Mouse (Mus musculus): ENCODE measurements around the gene Tet2. TPM values are rescaled to one million over a fixed set of nuclear protein-coding genes. Genes with fewer than 3 reads are reported as not detected.

The Tet2 gene
- polyA plus RNA-seq, 1 experiment from 2014 or later = 8.2 TPM

GRCm38 (mm10) chr3:133435774-133436148 is 109.2 kb downstream of the Tet2 start:
- Histone ChIP-seq H3K27ac (ENCODE audit: low read depth, low read length) (no peak overlapping the region), H3K4me2 (no peak overlapping the region), H3K36me3 (ENCODE audit: control insufficient read depth, insufficient read depth, low read length) (no peaks in the 10 kb centered on the region), H3K27me3 (replicated peaks; ENCODE audit: control insufficient read depth, insufficient read depth, low read length) (no peaks in the 10 kb centered on the region), H3K4me1 (replicated peaks; ENCODE audit: control insufficient read depth, insufficient read depth, low read length) (no peaks in the 10 kb centered on the region), H3K9me3 (ENCODE audit: control insufficient read depth, low read length) (no peaks in the 10 kb centered on the region), H3K4me3 (ENCODE audit: low read depth, low read length) (no peak overlapping the region), H3K9ac (ENCODE audit: low read depth, low read length) (no peak overlapping the region)
- ATAC-seq (replicated peaks; ENCODE audit: low FRiP score) (no peak), DNase-seq (ENCODE audit: low spot score) (no peak)
- 82% methylated on average over 1 of the region's 1 CpGs for WGBS

- no peak for DNase-seq (ENCODE audit: low spot score)
- ATAC-seq (replicated peaks; ENCODE audit: low FRiP score) = no peak
- WGBS = 92% methylated on average over 6 of the region's 6 CpGs
- Histone ChIP-seq H3K4me3 (ENCODE audit: low read depth, low read length) (no peak overlapping the region), H3K27me3 (replicated peaks; ENCODE audit: control insufficient read depth, insufficient read depth, low read length) (no peaks in the 10 kb centered on the region), H3K9ac (ENCODE audit: low read depth, low read length) (no peak overlapping the region), H3K9me3 (ENCODE audit: control insufficient read depth, low read length) (no peaks in the 10 kb centered on the region), H3K36me3 (ENCODE audit: control insufficient read depth, insufficient read depth, low read length) (no peaks in the 10 kb centered on the region), H3K27ac (ENCODE audit: low read depth, low read length) (no peak overlapping the region), H3K4me2 (no peak overlapping the region), H3K4me1 (replicated peaks; ENCODE audit: control insufficient read depth, insufficient read depth, low read length) (no peaks in the 10 kb centered on the region)
Measured at GRCm38 (mm10) chr3:133435141-133435773, 109.7 kb downstream of the Tet2 start.

DNA sequence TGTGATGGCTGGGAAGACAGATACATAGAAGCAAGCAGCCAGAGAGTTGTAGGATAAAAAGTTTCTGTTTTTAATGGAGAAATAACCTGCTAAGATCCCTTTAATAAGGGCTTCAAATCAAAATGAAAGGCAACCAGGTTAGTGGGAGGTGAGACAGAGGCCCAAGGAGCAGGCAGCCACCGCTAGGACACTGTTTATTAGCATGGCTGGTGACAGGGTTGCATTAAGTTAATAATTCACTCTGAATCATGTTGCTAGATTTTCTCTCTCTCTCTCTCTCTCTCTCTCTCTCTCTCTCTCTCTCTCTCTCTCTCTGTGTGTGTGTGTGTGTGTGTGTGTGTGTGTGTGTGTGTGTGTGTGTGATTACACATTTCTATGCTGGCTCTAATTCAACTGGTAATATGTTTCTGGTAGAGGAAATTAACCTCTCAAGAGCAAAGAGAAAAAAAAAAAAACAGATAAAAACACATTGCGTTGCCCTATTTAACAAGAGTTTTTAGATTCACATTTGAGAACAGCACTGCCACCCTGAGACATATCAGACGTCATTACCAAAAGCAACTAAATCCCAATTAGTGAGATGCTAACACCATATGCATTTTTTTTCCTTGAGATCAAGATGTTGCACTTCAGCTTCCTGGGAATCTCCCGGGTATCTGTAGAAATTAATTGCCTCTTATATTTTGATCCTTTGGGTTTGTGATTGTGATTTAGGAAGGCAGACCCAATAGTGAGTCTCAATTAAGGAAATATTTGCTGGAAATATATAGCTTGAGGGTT is 115.4 kb downstream of the Tet2 start:
- 69% methylated on average over 4 of the region's 4 CpGs for WGBS
- no peak overlapping the region for H3K4me2 ChIP-seq
- H3K9ac ChIP-seq (ENCODE audit: low read depth, low read length) = no peak overlapping the region
- no peaks in the 10 kb centered on the region for H3K27me3 ChIP-seq (replicated peaks; ENCODE audit: control insufficient read depth, insufficient read depth, low read length)
- H3K27ac ChIP-seq (ENCODE audit: low read depth, low read length) = no peak overlapping the region
- no peaks in the 10 kb centered on the region for H3K4me1 ChIP-seq (replicated peaks; ENCODE audit: control insufficient read depth, insufficient read depth, low read length)
- H3K9me3 ChIP-seq (ENCODE audit: control insufficient read depth, low read length) = no peaks in the 10 kb centered on the region
- H3K36me3 ChIP-seq (ENCODE audit: control insufficient read depth, insufficient read depth, low read length) = no peaks in the 10 kb centered on the region
- DNase-seq (ENCODE audit: low spot score) = no peak
- no peak for ATAC-seq (replicated peaks; ENCODE audit: low FRiP score)
- no peak overlapping the region for H3K4me3 ChIP-seq (ENCODE audit: low read depth, low read length)

- WGBS = 68% methylated on average over 4 of the region's 4 CpGs
- DNase-seq (ENCODE audit: low spot score) (no peak), ATAC-seq (replicated peaks; ENCODE audit: low FRiP score) (no peak)
- Histone ChIP-seq H3K4me1 (replicated peaks; ENCODE audit: control insufficient read depth, insufficient read depth, low read length) (no peaks in the 10 kb centered on the region), H3K36me3 (ENCODE audit: control insufficient read depth, insufficient read depth, low read length) (no peaks in the 10 kb centered on the region), H3K4me2 (no peak overlapping the region), H3K27me3 (replicated peaks; ENCODE audit: control insufficient read depth, insufficient read depth, low read length) (no peaks in the 10 kb centered on the region), H3K9ac (ENCODE audit: low read depth, low read length) (no peak overlapping the region), H3K27ac (ENCODE audit: low read depth, low read length) (no peak overlapping the region), H3K4me3 (ENCODE audit: low read depth, low read length) (no peak overlapping the region), H3K9me3 (ENCODE audit: control insufficient read depth, low read length) (no peaks in the 10 kb centered on the region)
Measured at GRCm38 (mm10) chr3:133428003-133428402, 116.9 kb downstream of the Tet2 start.

GRCm38 (mm10) chr3:133423073-133423472 is 121.9 kb downstream of the Tet2 start:
- no peak for DNase-seq (ENCODE audit: low spot score)
- no peaks in the 10 kb centered on the region for H3K9me3 ChIP-seq (ENCODE audit: control insufficient read depth, low read length)
- H3K4me2 ChIP-seq = no peak overlapping the region
- ATAC-seq (replicated peaks; ENCODE audit: low FRiP score) = no peak
- no peak overlapping the region for H3K9ac ChIP-seq (ENCODE audit: low read depth, low read length)
- no peak overlapping the region for H3K4me3 ChIP-seq (ENCODE audit: low read depth, low read length)
- H3K36me3 ChIP-seq (ENCODE audit: control insufficient read depth, insufficient read depth, low read length) = no peaks in the 10 kb centered on the region
- no peaks in the 10 kb centered on the region for H3K4me1 ChIP-seq (replicated peaks; ENCODE audit: control insufficient read depth, insufficient read depth, low read length)
- H3K27me3 ChIP-seq (replicated peaks; ENCODE audit: control insufficient read depth, insufficient read depth, low read length) = no peaks in the 10 kb centered on the region
- H3K27ac ChIP-seq (ENCODE audit: low read depth, low read length) = no peak overlapping the region

- Histone ChIP-seq H3K36me3 (ENCODE audit: control insufficient read depth, insufficient read depth, low read length) (no peaks in the 10 kb centered on the region), H3K9me3 (ENCODE audit: control insufficient read depth, low read length) (no peaks in the 10 kb centered on the region), H3K4me3 (ENCODE audit: low read depth, low read length) (no peak overlapping the region), H3K27me3 (replicated peaks; ENCODE audit: control insufficient read depth, insufficient read depth, low read length) (no peaks in the 10 kb centered on the region), H3K9ac (ENCODE audit: low read depth, low read length) (no peak overlapping the region), H3K27ac (ENCODE audit: low read depth, low read length) (no peak overlapping the region), H3K4me1 (replicated peaks; ENCODE audit: control insufficient read depth, insufficient read depth, low read length) (no peaks in the 10 kb centered on the region), H3K4me2 (no peak overlapping the region)
- WGBS = 79% methylated on average over 4 of the region's 4 CpGs
- no peak for ATAC-seq (replicated peaks; ENCODE audit: low FRiP score)
- DNase-seq (ENCODE audit: low spot score) = no peak
Measured at GRCm38 (mm10) chr3:133414747-133415146, 130.2 kb downstream of the Tet2 start.

Small RNA genes lying within 50 kb of the gene (microRNA-seq; reads per million reads assigned to microRNA genes)
- gene Gm25042 (ENCODE audit: borderline number of aligned reads) = not detected

Other genes starting within 250 kb of the Tet2 start
- gene Ppa2, start 235.0 kb downstream of the Tet2 start, polyA plus RNA-seq (2014; fragmentation: Nextera tagmentation; extraction: Ambion mirVana) = 102 and 107 TPM in 2 replicates